Mouse (Mus musculus): Measurements from ENCODE around the gene Fgd6. TPM values are rescaled to one million over a fixed set of nuclear protein-coding genes. Genes with fewer than 3 reads are reported as not detected.

The Fgd6 gene
- polyA plus RNA-seq, 1 experiment from 2014 or later = 1.7 TPM

GRCm38 (mm10) chr10:94021059-94021458 is 14.7 kb upstream of the Fgd6 start:
- no peaks in the 10 kb centered on the region for H3K27me3 ChIP-seq (ENCODE audit: control insufficient read depth, insufficient read depth, low read length)
- H3K36me3 ChIP-seq (ENCODE audit: control insufficient read depth, insufficient read depth, low read length) = no peaks in the 10 kb centered on the region
- no peak overlapping the region for H3K4me3 ChIP-seq (ENCODE audit: low read depth, low read length)
- H3K9ac ChIP-seq (ENCODE audit: low read length) = no peak overlapping the region
- H3K27ac ChIP-seq (replicated peaks) = no peak overlapping the region
- no peak for DNase-seq (ENCODE audit: low spot score)
- TF ChIP-seq EP300 (optimal IDR thresholded peaks at IDR 0.05) (no peak), CTCF (IDR thresholded peaks at IDR 0.05; ENCODE audit: low read depth) (no peak)
- H3K9me3 ChIP-seq (ENCODE audit: control insufficient read depth, low read length) = no peaks in the 10 kb centered on the region
- H3K4me1 ChIP-seq (replicated peaks; ENCODE audit: control insufficient read depth, insufficient read depth) = no peaks in the 10 kb centered on the region
- no peak overlapping the region for H3K4me2 ChIP-seq (replicated peaks; ENCODE audit: low read depth)
- WGBS = 79% methylated on average over 4 of the region's 4 CpGs
- no peak for ATAC-seq (ENCODE audit: low FRiP score, low TSS enrichment)

- Histone ChIP-seq H3K9ac (ENCODE audit: low read length) (no peak overlapping the region), H3K27ac (replicated peaks) (no peak overlapping the region), H3K4me3 (ENCODE audit: low read depth, low read length) (no peak overlapping the region), H3K4me1 (replicated peaks; ENCODE audit: control insufficient read depth, insufficient read depth) (no peaks in the 10 kb centered on the region), H3K4me2 (replicated peaks; ENCODE audit: low read depth) (no peak overlapping the region), H3K9me3 (ENCODE audit: control insufficient read depth, low read length) (no peaks in the 10 kb centered on the region), H3K36me3 (ENCODE audit: control insufficient read depth, insufficient read depth, low read length) (no peaks in the 10 kb centered on the region), H3K27me3 (ENCODE audit: control insufficient read depth, insufficient read depth, low read length) (no peaks in the 10 kb centered on the region)
- DNase-seq (ENCODE audit: low spot score) (no peak), ATAC-seq (ENCODE audit: low FRiP score, low TSS enrichment) (no peak; the same call in 1 of the 2 replicates)
- WGBS = 96% methylated on average over 7 of the region's 8 CpGs
- TF ChIP-seq EP300 (optimal IDR thresholded peaks at IDR 0.05) = no peak
- TF ChIP-seq CTCF (IDR thresholded peaks at IDR 0.05; ENCODE audit: low read depth) = no peak
Measured at GRCm38 (mm10) chr10:94025079-94025478, 10.7 kb upstream of the Fgd6 start.

GRCm38 (mm10) chr10:94028493-94028892 is 7.3 kb upstream of the Fgd6 start:
- H3K9me3 ChIP-seq (ENCODE audit: control insufficient read depth, low read length) = no peaks in the 10 kb centered on the region
- ATAC-seq (ENCODE audit: low FRiP score, low TSS enrichment) (no peak), DNase-seq (ENCODE audit: low spot score) (no peak)
- no peaks in the 10 kb centered on the region for H3K4me1 ChIP-seq (replicated peaks; ENCODE audit: control insufficient read depth, insufficient read depth)
- no peak for TF ChIP-seq CTCF (IDR thresholded peaks at IDR 0.05; ENCODE audit: low read depth)
- TF ChIP-seq EP300 (optimal IDR thresholded peaks at IDR 0.05) = no peak
- WGBS = 73% methylated on average over 6 of the region's 6 CpGs
- H3K27me3 ChIP-seq (ENCODE audit: control insufficient read depth, insufficient read depth, low read length) = no peaks in the 10 kb centered on the region
- no peaks in the 10 kb centered on the region for H3K36me3 ChIP-seq (ENCODE audit: control insufficient read depth, insufficient read depth, low read length)
- H3K4me3 ChIP-seq (ENCODE audit: low read depth, low read length) = no peak overlapping the region
- H3K4me2 ChIP-seq (replicated peaks; ENCODE audit: low read depth) = no peak overlapping the region
- no peak overlapping the region for H3K9ac ChIP-seq (ENCODE audit: low read length)
- H3K27ac ChIP-seq (replicated peaks) = no peak overlapping the region

- 0 out of 2 replicates have a peak, but pooled peaks cover 3% of the 10 kb centered on the region for H3K4me1 ChIP-seq (replicated peaks; ENCODE audit: control insufficient read depth, insufficient read depth)
- no peak overlapping the region for H3K9ac ChIP-seq (ENCODE audit: low read length)
- no peak overlapping the region for H3K27ac ChIP-seq (replicated peaks)
- 88% methylated on average over 6 of the region's 6 CpGs for WGBS
- no peak overlapping the region for H3K4me2 ChIP-seq (replicated peaks; ENCODE audit: low read depth)
- H3K4me3 ChIP-seq (ENCODE audit: low read depth, low read length) = no peak overlapping the region
- H3K36me3 ChIP-seq (ENCODE audit: control insufficient read depth, insufficient read depth, low read length) = no peaks in the 10 kb centered on the region
- no peak for DNase-seq (ENCODE audit: low spot score)
- TF ChIP-seq EP300 (optimal IDR thresholded peaks at IDR 0.05) = no peak
- no peak for TF ChIP-seq CTCF (IDR thresholded peaks at IDR 0.05; ENCODE audit: low read depth)
- H3K27me3 ChIP-seq (ENCODE audit: control insufficient read depth, insufficient read depth, low read length) = no peaks in the 10 kb centered on the region
- ATAC-seq (ENCODE audit: low FRiP score, low TSS enrichment) = no peak
- no peaks in the 10 kb centered on the region for H3K9me3 ChIP-seq (ENCODE audit: control insufficient read depth, low read length)
Measured at GRCm38 (mm10) chr10:94031164-94031563, 4.6 kb upstream of the Fgd6 start.

GRCm38 (mm10) chr10:94034876-94035657 is 734 bp upstream of the Fgd6 start:
- 0 out of 2 replicates have a peak, but pooled peaks cover 3% of the 10 kb centered on the region for H3K4me1 ChIP-seq (replicated peaks; ENCODE audit: control insufficient read depth, insufficient read depth)
- TF ChIP-seq EP300 (optimal IDR thresholded peaks at IDR 0.05) = no peak
- no peak for TF ChIP-seq CTCF (IDR thresholded peaks at IDR 0.05; ENCODE audit: low read depth)
- peak; percentile 89 for ATAC-seq (ENCODE audit: low FRiP score, low TSS enrichment)
- peak; percentile 84 for DNase-seq (ENCODE audit: low spot score)
- whole genome bisulfite sequencing = under 1% methylated on average over 30 of the region's 30 CpGs
- H3K27me3 ChIP-seq (ENCODE audit: control insufficient read depth, insufficient read depth, low read length) = no peaks in the 10 kb centered on the region
- H3K9me3 ChIP-seq (ENCODE audit: control insufficient read depth, low read length) = no peaks in the 10 kb centered on the region
- peak overlapping the region; percentile 78 for H3K4me2 ChIP-seq (replicated peaks; ENCODE audit: low read depth)
- peak overlapping the region; percentile 85 for H3K4me3 ChIP-seq (ENCODE audit: low read depth, low read length)
- peak overlapping the region; percentile 88 for H3K9ac ChIP-seq (ENCODE audit: low read length)
- no peaks in the 10 kb centered on the region for H3K36me3 ChIP-seq (ENCODE audit: control insufficient read depth, insufficient read depth, low read length)
- H3K27ac ChIP-seq (replicated peaks) = peak overlapping the region; percentile 78

GRCm38 (mm10) chr10:94036375-94036758 is 566 bp downstream of the Fgd6 start:
- peak overlapping the region; percentile 78 for H3K4me2 ChIP-seq (replicated peaks; ENCODE audit: low read depth)
- H3K36me3 ChIP-seq (ENCODE audit: control insufficient read depth, insufficient read depth, low read length) = no peaks in the 10 kb centered on the region
- peak overlapping the region; percentile 82 for H3K27ac ChIP-seq (replicated peaks)
- DNase-seq (ENCODE audit: low spot score) (no peak), ATAC-seq (ENCODE audit: low FRiP score, low TSS enrichment) (peak; percentile 10)
- H3K9ac ChIP-seq (ENCODE audit: low read length) = peak overlapping the region; percentile 79
- TF ChIP-seq CTCF (IDR thresholded peaks at IDR 0.05; ENCODE audit: low read depth) (no peak), EP300 (optimal IDR thresholded peaks at IDR 0.05) (no peak)
- no peaks in the 10 kb centered on the region for H3K27me3 ChIP-seq (ENCODE audit: control insufficient read depth, insufficient read depth, low read length)
- H3K4me3 ChIP-seq (ENCODE audit: low read depth, low read length) = peak overlapping the region; percentile 85
- 0 out of 2 replicates have a peak, but pooled peaks cover 3% of the 10 kb centered on the region for H3K4me1 ChIP-seq (replicated peaks; ENCODE audit: control insufficient read depth, insufficient read depth)
- no peaks in the 10 kb centered on the region for H3K9me3 ChIP-seq (ENCODE audit: control insufficient read depth, low read length)
- under 1% methylated on average over 32 of the region's 32 CpGs for WGBS
